Mouse (Mus musculus) G1E-ER4 (cell line): ENCODE measurements at regions not wholly inside any gene's neighbourhood (a gene's known extent, or its start where the extent isn't known, plus 50 kb on each side); places are given as distances from the start of the nearest gene placed in this dataset.

Source experiments
- GATA1 ChIP-seq: IDR thresholded peaks from one replicate; pipeline ENCODE4 v1.8.0; 2012; ENCODE audit warnings: low read length, inconsistent platforms

- no peak for TF ChIP-seq GATA1
Measured at GRCm38 (mm10) chr17:84000115-84000514, 152.4 kb upstream of the Haao start.

GRCm38 (mm10) chr17:83998972-83999545 lies 151.3 kb upstream of the Haao start:
- no peak for TF ChIP-seq GATA1

- no peak for TF ChIP-seq GATA1
Measured at GRCm38 (mm10) chr17:83998341-83998740, 150.6 kb upstream of the Haao start.

GRCm38 (mm10) chr17:83997778-83998177 lies 150.0 kb upstream of the Haao start:
- no peak for TF ChIP-seq GATA1

GRCm38 (mm10) chr17:83993028-83993427 lies 145.3 kb upstream of the Haao start:
- TF ChIP-seq GATA1, result no peak

- TF ChIP-seq GATA1, result no peak
Measured at GRCm38 (mm10) chr17:83990421-83991365, 142.9 kb upstream of the Haao start.

- TF ChIP-seq GATA1, result no peak
Measured at GRCm38 (mm10) chr17:83988897-83989296, 141.1 kb upstream of the Haao start.

- no peak for TF ChIP-seq GATA1
Measured at GRCm38 (mm10) chr17:83988165-83988564, 140.4 kb upstream of the Haao start.

GRCm38 (mm10) chr17:83987683-83988082 lies 139.9 kb upstream of the Haao start:
- no peak for TF ChIP-seq GATA1

GRCm38 (mm10) chr17:83985916-83986578 lies 138.3 kb upstream of the Haao start:
- TF ChIP-seq GATA1, result no peak

GRCm38 (mm10) chr17:83985333-83985790 lies 137.6 kb upstream of the Haao start:
- TF ChIP-seq GATA1, result no peak

- TF ChIP-seq GATA1, result no peak
Measured at GRCm38 (mm10) chr17:83983837-83984388, 136.2 kb upstream of the Haao start.

- TF ChIP-seq GATA1, result no peak
Measured at GRCm38 (mm10) chr17:83983070-83983836, 135.5 kb upstream of the Haao start.

GRCm38 (mm10) chr17:83982700-83983069 lies 134.9 kb upstream of the Haao start:
- TF ChIP-seq GATA1, result no peak

GRCm38 (mm10) chr17:83978858-83979470 lies 131.2 kb upstream of the Haao start:
- no peak for TF ChIP-seq GATA1
